Mouse (Mus musculus): ENCODE results near the gene Zfp987. TPM values are rescaled to one million over a fixed set of nuclear protein-coding genes. Genes with fewer than 3 reads are reported as not detected.

Zfp987 gene
- polyA plus RNA-seq, 1 experiment from 2014 or later = 0.18 TPM

Other genes with a start within 250 kb of the Zfp987 start
- gene Zfp986, start 228.5 kb upstream of the Zfp987 start, polyA plus RNA-seq (2015; fragmentation: Nextera tagmentation; extraction: Ambion mirVana) = not detected in 2 replicates
- not detected in 2 replicates for gene Zfp600, start 59.5 kb downstream of the Zfp987 start, polyA plus RNA-seq (2015; fragmentation: Nextera tagmentation; extraction: Ambion mirVana)